Mouse (Mus musculus): ENCODE data around the gene Zfp36l2. TPM values are rescaled to one million over a fixed set of nuclear protein-coding genes. Genes with fewer than 3 reads are reported as not detected.

Gene Zfp36l2
- polyA plus RNA-seq, 1 experiment from 2014 or later: 14.8 TPM

DNA sequence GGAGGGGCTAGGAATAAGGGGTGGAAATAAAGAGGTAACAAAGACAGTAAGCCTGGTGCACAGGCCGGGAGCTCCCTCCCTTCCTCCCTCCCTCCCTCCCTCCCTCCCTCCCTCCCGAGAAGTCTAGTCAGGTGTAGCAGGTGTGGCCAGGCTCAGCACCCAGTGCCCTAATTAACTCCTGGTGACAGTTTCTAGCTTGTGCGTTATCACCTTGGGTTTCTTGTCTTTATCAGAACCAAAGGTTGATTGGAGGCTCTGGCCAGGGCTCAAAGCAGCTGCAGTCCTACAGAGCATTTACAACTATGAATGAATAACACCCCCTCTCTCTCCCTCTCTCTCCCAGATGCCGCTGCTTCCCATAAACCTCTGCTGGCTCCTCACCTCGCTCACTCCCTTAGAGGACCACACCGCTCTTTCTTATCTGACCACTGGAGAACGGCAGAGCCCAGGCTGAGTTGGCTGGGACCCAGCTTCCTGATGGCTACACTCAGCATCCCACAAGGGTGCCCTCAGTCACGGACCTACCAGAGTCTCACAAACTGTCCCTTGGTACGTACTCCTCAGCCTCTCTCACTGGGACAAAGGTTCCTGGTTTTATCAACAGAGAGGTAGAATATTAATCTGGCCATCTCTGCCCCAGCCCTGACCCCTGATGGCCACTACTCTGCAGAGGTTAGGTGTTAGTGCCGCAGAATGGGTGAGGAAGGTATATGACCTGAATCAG is 50.9 kb downstream of the Zfp36l2 start:
- no peak for ATAC-seq (ENCODE audit: borderline replicate concordance, extremely low read depth, low FRiP score, low TSS enrichment)
- Histone ChIP-seq H3K9me3 (no peaks in the 10 kb centered on the region), H3K27ac (peak overlapping the region; percentile 19; the same call in 1 of the 2 replicates), H3K36me3 (no peaks in the 10 kb centered on the region), H3K4me1 (peaks cover 34% of the 10 kb centered on the region), H3K9ac (no peak overlapping the region), H3K27me3 (no peaks in the 10 kb centered on the region), H3K4me2 (no peak overlapping the region), H3K4me3 (no peak overlapping the region)
- 36% methylated on average over 9 of the region's 10 CpGs for WGBS

DNA sequence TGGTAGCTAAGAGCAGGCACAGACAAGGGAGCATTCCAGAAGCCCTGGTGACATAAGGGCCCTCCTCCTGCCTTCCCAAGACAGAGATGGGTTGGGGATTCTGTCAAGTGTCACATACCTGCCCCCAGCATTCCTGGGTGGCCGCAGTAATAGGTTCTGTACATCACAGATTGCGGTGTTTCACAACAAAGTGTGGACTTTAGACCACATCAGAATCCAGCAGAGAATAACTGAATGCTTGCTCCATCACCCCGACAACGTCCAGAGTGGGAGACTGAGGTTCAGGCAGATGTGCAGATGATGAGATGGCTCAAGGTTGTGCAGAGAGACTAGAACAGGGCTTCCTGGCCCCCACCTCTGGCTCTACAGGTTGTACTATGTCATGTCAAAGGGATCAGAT is 51.5 kb downstream of the Zfp36l2 start:
- no peaks in the 10 kb centered on the region for H3K27me3 ChIP-seq
- H3K27ac ChIP-seq: no peak overlapping the region
- no peaks in the 10 kb centered on the region for H3K9me3 ChIP-seq
- peaks cover 28% of the 10 kb centered on the region for H3K4me1 ChIP-seq
- no peak overlapping the region for H3K9ac ChIP-seq
- 78% methylated on average over 4 of the region's 4 CpGs for WGBS
- H3K36me3 ChIP-seq: no peaks in the 10 kb centered on the region
- H3K4me3 ChIP-seq: no peak overlapping the region
- H3K4me2 ChIP-seq: no peak overlapping the region
- no peak for ATAC-seq (ENCODE audit: borderline replicate concordance, extremely low read depth, low FRiP score, low TSS enrichment)

DNA sequence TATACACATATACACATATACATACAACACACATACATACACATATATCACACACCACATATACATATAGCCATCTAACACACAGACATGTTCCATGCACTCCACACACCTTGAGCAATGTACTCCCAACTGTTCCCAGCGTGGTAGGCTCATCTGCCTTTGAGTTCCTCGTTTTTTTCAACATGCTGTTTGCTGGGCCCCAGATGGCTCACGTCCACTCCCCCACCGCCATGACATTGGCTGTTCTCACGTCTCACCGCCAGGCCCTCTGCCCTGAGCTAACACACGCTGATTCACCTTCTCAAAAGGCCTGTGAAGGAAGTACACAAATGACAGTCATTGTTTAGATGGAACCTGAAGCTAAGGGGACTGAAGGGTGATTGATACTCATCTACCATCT is 52.5 kb downstream of the Zfp36l2 start:
- H3K36me3 ChIP-seq: no peaks in the 10 kb centered on the region
- H3K27ac ChIP-seq: no peak overlapping the region
- 65% methylated on average over 7 of the region's 7 CpGs for WGBS
- no peak for ATAC-seq (ENCODE audit: borderline replicate concordance, extremely low read depth, low FRiP score, low TSS enrichment)
- H3K4me3 ChIP-seq: no peak overlapping the region
- peaks cover 18% of the 10 kb centered on the region for H3K4me1 ChIP-seq
- no peaks in the 10 kb centered on the region for H3K9me3 ChIP-seq
- H3K4me2 ChIP-seq: no peak overlapping the region
- H3K27me3 ChIP-seq: no peaks in the 10 kb centered on the region
- H3K9ac ChIP-seq: no peak overlapping the region
